Mouse (Mus musculus): ENCODE data around the gene Dnaic2.

Gene Dnaic2

DNA sequence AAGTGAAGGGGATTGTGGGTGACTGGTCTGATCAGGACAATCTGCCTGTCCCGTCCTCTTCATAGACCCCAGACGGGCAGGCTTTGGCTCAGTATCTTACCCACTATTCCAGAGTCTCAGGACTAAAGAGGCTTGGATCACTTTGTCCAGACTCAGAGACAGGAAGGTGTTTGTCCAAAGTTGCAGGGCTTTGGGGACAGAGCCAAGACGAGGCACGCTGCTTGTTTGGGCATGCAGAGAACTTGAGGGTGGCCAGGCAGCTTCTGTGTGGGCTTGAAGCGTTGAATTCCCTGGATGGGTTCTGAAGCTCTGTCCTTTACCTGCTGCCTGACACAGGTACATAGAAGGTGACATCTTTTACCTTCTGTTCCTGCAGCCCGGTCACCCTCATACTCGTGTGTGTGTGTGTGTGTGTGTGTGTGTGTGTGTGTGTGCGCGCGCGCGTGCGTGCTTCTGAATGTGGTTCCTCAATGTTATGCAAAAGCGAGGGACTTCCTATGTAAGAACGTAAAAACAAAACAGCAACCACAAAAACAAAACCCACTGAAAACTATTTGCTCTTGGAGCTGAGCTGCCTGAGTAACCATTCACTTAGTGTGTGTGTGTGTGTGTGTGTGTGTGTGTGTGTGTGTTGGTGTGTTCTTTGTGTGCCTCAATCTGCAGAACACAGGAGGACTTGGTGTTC lies 24.8 kb upstream of the Dnaic2 start:
- DNase-seq (ENCODE audit: extremely low spot score, low spot score) = no peak

DNA sequence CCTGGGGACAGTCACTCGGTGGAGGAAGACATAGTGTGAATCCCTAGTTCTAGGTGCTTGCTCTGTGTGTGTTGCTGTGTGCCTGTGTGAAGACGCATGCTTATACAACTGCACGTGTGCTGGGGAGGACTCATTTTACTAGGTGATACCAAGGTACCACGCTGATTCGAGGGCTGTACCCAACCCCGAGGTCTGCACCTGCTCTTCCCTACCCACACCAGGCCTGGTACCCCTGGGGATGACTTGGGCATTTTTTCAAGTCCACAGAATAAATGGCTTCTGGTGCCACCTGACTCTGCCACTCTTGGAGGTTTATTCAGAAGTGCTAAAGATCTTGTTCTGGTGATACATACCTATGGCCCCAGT lies 24.2 kb upstream of the Dnaic2 start:
- no peak for DNase-seq (ENCODE audit: extremely low spot score, low spot score)

- DNase-seq (ENCODE audit: extremely low spot score, low spot score) = no peak
Observed at GRCm38 (mm10) chr11:114704071-114704913, 22.9 kb upstream of the Dnaic2 start.

DNA sequence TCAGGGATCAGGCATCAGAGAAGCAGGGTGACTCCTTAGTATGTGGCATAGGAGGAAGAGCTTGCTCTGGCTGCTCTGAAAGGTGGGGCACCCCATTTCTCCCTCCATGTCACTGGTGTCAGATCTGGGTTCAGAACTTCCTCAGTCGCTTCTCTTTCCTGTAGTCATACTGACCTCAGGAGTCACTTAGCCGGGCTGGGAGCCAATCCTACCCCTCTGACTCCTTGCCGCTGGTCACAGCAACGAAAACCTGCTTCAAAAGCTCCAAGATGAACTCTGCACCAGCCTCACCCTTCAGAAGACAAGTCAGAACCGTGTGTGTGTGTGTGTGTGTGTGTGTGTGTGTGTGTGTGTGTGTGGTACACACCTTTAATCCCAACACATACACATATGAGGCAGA lies 20.9 kb upstream of the Dnaic2 start:
- DNase-seq (ENCODE audit: extremely low spot score, low spot score) = no peak

GRCm38 (mm10) chr11:114711393-114711792 lies 15.8 kb upstream of the Dnaic2 start:
- no peak for DNase-seq (ENCODE audit: extremely low spot score, low spot score)

- DNase-seq (ENCODE audit: extremely low spot score, low spot score) = no peak
Observed at GRCm38 (mm10) chr11:114711861-114712260, 15.3 kb upstream of the Dnaic2 start.

DNA sequence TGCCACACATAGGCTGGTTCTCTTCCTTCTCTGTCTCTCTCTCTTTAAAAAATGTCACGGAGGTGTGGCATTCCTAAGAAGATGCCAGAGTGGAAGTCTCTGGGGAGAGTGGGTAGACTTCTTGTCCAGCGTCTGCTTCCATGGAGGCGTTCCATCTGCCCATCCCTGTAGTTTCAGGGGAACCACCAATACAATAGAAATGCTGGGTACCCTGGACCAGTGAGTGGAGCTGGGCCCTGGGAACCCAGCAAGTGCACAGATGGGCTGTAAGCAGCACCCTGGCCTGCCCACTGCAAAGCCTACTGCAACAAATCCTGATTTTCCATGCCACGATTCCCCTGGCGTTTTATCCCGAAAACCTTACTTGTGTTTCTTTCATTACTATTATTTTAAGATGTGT lies 12.7 kb upstream of the Dnaic2 start:
- no peak for DNase-seq (ENCODE audit: extremely low spot score, low spot score)

GRCm38 (mm10) chr11:114715531-114715930 lies 11.7 kb upstream of the Dnaic2 start:
- no peak for DNase-seq (ENCODE audit: extremely low spot score, low spot score)

DNA sequence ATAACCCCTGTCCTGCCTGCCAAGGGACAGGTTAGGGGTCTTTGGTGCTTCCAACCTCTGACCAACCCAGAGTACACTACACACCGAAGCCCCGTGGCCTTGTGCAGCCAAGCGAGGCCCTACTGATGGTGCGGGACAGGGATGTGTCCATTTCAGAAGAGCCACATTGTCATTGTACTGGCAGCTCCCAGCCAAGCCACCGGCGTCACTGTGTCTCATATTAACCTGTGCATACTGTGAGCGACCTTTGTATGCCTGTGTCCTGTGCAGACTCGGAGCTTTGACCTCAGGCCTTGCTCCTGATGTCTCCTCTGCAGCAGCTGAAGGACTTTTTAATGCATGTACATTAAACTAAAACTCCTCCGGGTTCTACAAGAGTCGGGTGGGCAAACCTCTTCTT lies 6.7 kb upstream of the Dnaic2 start:
- DNase-seq (ENCODE audit: extremely low spot score, low spot score) = no peak

- DNase-seq (ENCODE audit: extremely low spot score, low spot score) = no peak
Observed at GRCm38 (mm10) chr11:114722438-114722837, 4.8 kb upstream of the Dnaic2 start.

- DNase-seq (ENCODE audit: extremely low spot score, low spot score) = no peak
Observed at GRCm38 (mm10) chr11:114723030-114723429, 4.2 kb upstream of the Dnaic2 start.

DNA sequence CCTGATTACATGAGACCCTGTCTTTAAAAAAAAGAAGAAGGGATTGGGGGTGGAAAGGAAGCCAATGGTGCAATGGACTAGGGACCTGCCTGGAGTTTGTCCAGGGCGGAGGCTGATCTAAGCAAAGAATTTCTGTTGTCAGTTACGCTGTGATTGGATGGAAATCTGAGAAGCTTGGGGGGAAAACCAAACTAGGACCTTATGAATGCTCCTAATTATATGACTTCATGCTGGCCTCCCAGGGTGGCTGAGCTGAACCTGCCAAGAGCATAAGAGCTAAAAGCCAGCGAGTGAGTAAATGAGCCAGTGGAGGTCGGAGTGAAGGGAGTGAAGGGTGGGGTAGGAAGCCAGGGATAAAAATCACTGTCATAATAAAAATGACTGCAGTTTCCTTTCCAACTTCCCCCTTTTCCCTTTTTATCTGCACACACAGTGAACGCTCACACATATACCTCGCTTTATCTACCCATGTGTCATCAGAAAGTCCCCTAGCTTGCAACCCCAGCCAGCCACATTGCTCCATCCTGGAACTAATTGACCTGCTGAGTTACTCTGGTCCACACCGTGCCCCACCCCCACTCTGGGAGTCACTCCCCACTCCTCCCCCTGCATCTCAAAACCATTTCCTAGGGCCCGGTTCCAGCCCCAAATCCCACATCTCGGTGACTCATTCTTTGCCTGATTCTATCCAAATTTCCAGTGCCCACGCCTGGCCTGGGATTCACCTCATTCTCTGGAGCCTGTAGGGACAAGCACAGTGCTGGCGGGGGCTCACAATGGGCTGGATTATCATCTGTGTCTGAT lies 2.2 kb upstream of the Dnaic2 start:
- no peak for DNase-seq (ENCODE audit: extremely low spot score, low spot score)

GRCm38 (mm10) chr11:114727826-114728186 lies 598 bp downstream of the Dnaic2 start:
- no peak for DNase-seq (ENCODE audit: extremely low spot score, low spot score)

- DNase-seq (ENCODE audit: extremely low spot score, low spot score) = no peak
Observed at GRCm38 (mm10) chr11:114728333-114728732, 1.1 kb downstream of the Dnaic2 start.

- no peak for DNase-seq (ENCODE audit: extremely low spot score, low spot score)
Observed at GRCm38 (mm10) chr11:114729832-114730363, 2.7 kb downstream of the Dnaic2 start.

- no peak for DNase-seq (ENCODE audit: extremely low spot score, low spot score)
Observed at GRCm38 (mm10) chr11:114731711-114732110, 4.5 kb downstream of the Dnaic2 start.

DNA sequence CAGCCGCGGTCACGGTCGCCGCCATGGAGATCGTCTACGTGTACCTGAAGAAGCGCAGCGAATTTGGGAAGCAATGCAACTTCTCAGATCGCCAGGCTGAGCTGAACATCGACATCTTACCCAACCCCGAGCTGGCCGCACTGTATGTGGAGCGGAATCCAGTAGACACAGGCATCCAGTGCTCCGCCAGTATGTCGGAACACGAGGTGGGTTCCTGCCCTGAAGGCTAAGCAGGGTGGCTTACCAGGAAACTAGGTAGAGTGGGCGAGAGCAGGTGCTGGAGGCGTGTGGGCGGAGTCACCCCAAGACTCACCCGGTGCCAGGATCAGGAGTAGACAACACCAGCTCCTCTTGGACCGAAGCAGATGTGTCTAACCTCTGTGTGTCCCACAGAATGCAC lies 5.7 kb downstream of the Dnaic2 start:
- no peak for DNase-seq (ENCODE audit: extremely low spot score, low spot score)

DNA sequence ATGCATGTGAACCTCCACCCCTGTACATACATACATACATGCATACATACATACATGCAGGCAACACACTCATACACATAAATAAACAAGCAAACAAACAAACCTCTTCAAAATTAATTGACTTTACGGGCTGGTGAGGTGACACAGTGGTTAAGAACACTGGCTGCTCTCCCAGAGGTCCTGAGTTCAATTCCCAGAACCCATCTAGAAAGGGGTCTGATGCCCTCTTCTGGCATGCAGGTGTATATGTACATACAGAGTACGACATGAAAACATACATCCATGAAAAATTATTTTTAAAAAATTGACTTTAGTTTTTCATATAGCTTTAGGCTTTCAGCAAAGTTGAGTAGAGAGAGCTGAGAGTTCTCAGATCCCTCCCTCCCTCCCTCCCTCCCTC lies 8.9 kb downstream of the Dnaic2 start:
- no peak for DNase-seq (ENCODE audit: extremely low spot score, low spot score)

DNA sequence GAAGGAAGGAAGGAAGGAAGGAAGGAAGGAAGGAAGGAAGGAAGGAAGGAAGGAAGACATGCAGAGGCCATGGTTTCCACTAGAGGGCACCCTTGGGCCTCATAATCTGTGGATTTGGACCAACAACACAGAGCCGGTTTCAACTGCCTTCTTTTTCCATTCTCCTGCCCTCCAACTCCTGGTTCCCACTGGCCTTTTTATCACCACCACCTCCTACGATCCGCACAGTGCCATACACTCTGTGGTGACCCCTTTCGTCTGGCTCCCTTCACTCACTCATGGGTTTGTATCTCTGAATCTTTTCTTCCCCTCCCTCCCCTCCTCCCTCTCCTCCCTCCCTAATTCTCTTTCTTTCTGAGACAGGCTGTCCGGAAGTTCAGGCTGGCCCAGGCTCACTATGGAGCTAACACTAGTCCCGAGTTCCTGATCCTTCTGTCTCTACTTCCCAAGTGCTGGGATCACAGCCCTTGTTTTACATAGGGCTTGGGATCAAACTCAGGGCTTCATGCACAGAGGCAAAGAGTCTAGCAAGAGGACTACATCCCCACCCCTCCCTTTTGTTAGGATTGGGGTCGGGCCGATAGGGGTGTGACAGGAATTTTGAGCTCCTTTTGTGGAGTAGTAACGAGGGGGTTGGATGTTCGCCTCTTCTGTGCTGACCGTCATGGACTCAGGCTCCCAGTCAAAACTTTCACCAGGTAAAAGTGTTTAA lies 9.9 kb downstream of the Dnaic2 start:
- DNase-seq (ENCODE audit: extremely low spot score, low spot score) = peak; percentile 63

GRCm38 (mm10) chr11:114740598-114740997 lies 13.4 kb downstream of the Dnaic2 start:
- peak; percentile 42 for DNase-seq (ENCODE audit: extremely low spot score, low spot score)

DNA sequence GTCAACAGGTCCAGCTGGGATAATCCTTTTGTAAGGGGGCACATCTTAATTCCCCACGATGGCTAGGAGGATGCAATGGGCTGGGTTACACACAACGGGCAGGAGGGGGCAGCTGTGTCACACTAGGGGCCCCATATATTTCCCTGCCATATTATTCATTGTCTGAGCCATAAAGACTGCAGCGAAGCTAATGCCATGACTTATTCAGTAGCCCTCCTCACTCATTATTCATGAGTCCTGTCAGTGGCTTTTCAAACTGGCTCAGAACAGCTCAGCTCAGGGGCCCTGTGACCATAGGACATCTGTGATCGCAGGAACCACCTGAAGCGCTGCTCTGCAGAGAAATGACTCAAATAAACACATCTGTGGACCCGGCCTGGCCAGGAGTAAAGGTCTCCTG lies 14.2 kb downstream of the Dnaic2 start:
- DNase-seq (ENCODE audit: extremely low spot score, low spot score) = peak; percentile 52
